Mouse (Mus musculus): Measurements from ENCODE around the gene Gm5294.

The Gm5294 gene

DNA sequence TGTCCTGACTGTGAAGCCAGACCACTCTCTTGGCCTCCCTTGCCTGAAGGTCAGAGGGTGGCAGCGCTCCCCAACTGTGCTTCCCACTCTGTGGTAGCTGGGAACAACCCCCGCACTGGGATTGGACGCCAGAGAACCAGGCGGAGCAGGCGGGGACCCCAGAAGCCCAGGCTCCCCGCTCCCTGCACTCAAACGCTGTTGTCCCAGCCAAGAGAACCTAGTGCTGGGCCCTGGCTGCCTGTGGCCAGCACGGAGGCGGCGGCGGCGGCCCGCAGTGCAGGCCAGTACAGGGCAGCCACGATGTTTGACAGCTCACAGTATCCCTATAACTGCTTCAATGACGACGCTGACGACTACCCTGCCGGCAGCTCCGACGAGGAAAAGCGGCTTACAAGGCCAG is at the start of gene Gm5294:
Gene Gm5294, plus strand, starts transcription at position 301 of the 400 bp plus-strand sequence.
- no peak for DNase-seq (ENCODE audit: extremely low read depth, insufficient read length, low spot score)

DNA sequence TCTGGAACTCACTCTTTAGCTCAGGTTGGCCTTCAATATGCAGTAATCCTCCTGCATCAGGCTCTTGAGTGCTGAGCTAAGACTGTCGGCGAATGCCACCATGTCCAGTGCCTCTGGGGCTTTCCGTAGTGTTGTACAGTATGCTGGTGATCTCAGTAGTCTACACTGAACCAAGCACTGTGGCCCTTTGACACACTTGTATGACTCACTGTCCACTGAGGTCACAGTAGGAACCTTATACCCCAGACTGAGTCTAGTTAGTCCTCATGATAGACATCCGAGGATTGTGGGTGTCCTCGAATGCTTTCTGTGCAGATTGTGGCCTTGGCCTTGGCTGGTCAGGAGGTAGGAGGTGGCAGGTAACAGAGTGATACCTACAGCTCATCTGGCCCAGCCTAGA is 44.8 kb upstream of the Gm5294 start:
- DNase-seq (ENCODE audit: extremely low read depth, insufficient read length, low spot score) = peak; percentile 28

DNA sequence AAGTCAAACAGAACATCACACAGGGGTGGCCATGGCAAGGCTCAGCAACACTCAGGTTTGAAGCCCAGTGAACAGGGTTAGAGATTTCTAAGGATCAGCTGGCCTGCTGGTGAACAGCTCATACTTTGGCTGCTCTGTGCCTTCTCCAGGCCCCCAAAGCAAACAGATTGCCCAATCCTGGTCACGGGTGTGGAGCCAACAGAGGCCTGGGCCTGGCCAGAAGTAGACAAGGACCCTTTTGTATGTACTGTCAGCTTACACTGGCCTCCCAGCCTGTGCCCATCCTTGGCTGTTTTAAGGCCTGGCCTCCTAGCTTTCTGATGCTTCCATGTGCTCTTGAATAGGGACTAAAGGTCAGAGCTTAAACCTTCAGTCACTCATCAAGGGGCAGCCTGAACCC is 43.5 kb upstream of the Gm5294 start:
- DNase-seq (ENCODE audit: extremely low read depth, insufficient read length, low spot score) = peak; percentile 74

DNA sequence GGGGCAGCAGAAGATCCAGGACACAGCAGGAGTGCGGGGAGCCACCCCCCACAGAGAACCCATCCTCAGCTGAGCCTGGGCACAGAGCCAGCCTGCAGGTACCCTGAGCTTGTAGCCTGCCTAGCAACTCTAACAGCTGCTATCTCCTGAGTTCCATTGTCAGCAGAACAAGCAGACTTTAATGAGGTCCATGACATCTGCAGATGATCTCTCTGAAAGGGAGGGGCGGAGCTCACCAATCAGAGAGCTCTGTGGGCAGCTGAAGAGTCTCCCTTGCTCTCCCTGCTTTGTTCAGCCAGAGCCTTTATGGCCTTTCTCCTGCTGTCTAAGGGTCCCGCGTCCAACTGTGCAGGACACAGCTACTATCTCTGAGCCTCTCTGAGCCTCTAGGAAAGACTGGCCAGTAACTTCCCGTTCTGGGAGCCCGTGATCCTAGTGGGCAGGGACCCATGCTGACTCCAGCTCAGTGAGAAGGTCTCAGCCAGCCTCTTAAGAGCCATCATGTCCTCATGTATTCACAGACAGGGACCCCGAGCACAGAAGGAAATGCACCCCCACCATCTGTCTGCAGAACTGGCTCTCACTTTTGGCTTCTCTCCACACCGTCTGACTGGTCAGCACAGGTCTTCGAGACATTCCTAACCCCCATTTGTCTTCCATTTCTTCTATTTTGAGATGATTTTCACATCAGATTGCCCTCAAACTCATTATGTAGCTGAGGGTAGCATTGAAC is 41.0 kb upstream of the Gm5294 start:
- no peak for DNase-seq (ENCODE audit: extremely low read depth, insufficient read length, low spot score)

DNA sequence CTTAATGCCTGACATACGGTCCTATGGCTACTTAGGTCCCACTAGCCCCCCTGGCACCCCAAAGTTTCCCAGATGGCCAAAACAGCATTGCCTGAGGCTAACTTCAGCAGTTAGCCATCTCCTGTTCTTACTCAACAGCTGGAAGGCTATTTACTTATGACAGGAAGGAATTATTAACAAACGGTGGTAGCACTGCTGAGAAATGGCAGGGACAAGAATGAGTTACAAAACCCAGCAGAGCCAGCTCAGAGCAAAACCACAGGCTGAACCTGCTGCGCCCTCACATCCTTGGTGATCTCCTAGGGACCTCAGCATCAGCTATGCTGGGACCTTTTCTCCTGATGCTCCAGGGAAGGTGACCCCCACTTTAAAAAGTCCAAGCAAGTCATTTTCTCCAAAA is 40.2 kb upstream of the Gm5294 start:
- DNase-seq (ENCODE audit: extremely low read depth, insufficient read length, low spot score) = no peak

DNA sequence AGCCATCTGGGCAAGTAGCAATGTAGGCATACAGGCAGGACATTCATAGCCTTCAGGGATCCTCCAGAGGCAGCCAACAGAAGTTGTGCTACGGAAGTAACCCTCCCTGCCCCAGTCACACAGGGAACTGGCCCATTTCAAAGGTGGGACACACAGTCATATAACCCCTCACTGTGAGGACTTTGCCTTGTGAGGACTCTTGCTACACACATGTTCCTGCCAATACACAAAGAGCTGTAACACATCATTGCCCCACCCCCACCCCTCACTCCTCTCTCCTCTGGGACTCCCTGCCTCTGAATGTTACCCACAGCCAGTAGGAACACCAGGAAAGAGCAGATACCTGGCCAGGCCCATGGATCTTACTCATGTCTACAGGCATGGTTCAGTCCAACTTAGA is 37.2 kb upstream of the Gm5294 start:
- no peak for DNase-seq (ENCODE audit: extremely low read depth, insufficient read length, low spot score)

DNA sequence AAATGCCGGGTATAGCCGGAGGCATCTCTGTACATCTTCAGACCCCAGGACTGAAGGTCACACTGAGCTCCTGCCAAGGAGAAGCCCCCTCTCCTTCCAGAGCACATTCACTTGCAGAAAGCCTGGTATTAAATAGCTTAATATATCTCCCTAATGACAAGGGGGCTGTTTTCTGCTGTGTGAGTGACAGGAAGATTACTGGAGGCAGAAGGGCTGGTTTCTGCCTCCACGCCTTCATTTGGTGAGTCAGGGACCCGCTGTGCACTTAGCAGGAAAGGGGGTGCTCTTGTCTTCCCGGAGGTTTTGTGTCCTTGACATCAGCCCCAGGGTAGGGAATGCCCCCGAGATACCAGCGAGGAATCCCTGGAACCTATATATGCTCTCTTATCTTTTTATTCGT is 36.7 kb upstream of the Gm5294 start:
- no peak for DNase-seq (ENCODE audit: extremely low read depth, insufficient read length, low spot score)

DNA sequence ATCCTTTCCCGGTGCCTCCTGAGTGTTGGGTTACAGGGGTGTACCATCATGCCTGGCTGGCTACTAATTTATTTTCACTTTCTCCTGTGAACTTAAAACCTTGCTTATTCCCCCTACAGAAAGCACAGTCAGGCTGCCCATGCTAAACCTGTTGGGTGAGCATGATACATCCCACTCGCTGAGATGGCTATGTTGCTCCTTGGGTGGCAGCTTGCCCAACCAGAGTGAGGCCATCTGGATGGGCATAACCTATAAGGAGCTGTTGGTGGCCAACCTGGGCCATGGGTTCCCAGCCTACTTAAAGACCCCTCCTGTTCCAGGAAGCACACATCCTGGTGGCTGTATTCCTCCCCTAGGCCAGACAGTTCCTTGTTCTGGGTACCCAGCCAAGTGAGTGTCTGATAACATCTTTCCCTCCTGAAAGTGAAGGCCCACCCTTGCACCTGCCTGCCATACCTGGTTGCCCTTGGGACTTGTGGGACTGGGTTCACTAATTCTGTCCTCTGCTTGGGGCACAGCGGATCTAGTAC is 33.8 kb upstream of the Gm5294 start:
- no peak for DNase-seq (ENCODE audit: extremely low read depth, insufficient read length, low spot score)

DNA sequence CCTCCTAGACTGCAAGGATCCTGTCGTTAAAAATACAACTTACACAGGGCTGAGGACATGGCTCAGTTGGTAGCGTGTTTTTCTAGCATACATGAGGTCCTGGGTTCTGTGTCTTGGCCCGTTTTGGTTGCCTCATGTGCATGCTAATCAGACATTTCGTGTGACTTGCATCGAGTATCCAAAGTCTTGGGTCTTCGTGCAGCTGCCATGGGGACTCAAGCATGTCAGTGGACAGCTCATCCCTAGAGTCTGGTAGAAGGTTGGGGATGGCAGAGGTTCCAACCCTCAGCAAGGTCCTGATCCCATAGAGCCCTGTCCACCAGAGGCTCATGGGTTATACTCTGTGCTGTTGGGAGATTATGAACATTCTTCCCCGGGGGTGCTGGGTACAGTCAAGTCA is 32.2 kb upstream of the Gm5294 start:
- DNase-seq (ENCODE audit: extremely low read depth, insufficient read length, low spot score) = no peak

DNA sequence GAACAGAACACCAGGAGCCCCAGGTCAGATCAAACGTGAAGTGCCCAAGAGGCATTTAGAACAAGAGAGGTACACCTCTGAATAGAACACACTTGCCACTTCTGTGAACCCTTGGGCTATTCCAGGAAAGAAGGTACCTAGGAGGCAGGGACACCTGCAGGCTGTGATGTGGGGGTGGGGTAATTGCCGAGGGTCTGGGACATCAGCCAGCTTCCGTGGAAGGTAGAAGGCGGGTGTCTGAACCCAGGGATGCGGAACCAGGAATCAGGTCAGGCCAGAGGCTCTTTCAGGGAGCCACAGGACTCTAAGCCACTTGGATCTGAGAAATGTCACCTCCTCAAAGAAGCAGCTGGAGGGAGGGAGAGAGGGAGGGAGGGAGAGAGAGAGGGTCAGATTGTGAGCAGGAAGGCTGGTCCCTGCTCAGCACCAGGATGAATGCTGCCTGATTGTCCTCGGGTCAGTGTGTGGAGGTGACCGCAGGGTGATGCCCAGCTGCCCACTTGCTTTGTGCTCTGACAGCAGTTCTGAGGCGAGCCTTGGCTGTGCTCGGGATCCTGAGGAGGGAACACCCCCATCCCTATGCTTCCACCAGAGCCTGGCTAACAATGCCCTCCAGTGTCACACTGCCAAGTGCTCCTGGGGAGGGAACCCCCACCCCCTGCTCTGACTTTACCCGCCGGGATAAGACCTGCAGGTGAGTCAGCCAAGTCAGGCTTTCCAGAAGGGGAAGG is 31.2 kb upstream of the Gm5294 start:
- DNase-seq (ENCODE audit: extremely low read depth, insufficient read length, low spot score) = no peak

DNA sequence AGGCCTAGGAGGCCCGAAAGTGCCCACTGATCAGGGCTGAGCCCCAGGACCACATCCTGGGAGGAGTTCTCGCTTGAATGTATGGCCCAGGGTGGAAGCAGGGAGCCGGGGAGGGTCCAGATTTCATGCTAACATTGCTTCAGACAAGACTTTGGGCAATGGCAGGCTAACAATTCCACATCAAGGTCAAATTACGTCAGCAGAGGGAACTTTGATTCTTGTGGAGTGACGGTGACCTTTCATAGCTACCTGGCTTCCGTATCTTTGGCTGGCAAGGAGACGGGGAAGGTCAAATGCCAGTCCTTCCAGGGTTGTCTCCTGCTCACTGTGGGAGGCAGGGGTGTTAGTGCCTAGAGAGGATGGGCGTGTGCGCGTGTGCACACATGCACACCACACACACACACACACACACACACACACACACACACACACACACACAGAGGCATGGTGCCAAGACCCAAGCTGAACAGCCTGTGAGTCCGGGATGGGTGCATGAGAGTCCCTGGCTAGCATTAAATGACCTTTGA is 28.9 kb upstream of the Gm5294 start:
- no peak for DNase-seq (ENCODE audit: extremely low read depth, insufficient read length, low spot score)

DNA sequence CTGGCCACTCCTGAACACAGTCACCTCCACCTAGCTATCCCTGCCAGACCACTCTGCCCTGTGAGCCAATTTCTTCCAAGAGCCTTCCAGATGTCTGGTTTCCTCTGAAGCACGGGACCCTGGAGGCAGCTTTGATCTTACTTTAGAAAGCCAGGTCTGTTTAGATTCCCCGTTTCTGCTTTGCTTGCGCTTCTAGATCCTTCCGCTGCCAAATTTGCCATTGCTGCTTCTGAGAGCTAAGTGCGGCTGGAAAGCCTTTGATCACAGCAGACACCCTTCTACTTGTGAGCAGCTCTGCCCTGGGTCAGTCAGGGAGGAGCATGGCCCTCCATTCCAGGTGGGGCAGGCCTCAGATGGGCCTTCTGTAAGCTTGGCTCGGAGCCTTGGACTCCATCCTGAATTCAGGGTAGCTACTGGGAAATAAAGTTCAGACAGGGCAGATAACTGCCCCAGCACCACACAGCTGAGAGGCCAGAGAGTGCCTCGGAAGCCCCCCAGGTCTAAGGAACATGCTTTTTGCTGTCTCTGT is 18.2 kb upstream of the Gm5294 start:
- DNase-seq (ENCODE audit: extremely low read depth, insufficient read length, low spot score) = no peak

DNA sequence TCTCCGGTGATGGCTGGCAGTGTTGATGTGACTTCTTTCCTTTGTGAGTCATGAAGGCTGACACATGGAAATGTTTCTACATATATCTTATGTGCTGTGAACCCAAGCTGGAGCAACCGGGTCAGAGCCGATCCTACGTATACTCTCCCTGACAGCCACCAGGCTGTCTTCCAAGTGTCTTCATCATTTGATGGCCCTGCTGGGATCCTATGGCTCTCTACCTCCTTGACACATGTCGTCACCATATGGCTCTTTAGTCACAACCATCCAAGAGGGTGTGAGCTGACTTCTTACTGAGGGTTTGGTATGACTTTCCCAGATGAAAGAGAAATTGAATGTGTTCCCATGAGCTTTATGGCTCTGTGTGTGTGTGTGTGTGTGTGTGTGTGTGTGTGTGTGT is 15.6 kb upstream of the Gm5294 start:
- no peak for DNase-seq (ENCODE audit: extremely low read depth, insufficient read length, low spot score)

DNA sequence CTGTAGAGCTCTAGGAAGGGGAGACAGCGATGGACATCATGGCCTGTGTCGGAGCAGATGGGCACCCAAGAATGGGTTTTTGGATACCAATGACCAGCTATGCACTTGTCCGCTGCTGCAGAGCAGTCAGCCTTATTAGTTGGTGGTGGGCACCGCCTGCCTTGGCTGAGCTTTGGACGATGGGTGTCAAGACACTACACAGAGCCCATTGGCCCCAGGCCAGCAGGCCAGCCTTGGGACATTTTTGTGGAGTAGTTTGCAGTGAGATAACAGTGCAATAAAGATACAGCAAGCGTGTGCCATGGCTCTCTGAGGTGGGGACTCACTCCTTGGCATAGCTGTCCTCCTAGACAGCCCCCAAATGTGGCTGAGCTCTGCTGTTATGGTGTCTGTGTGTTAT is 10.1 kb upstream of the Gm5294 start:
- DNase-seq (ENCODE audit: extremely low read depth, insufficient read length, low spot score) = no peak

DNA sequence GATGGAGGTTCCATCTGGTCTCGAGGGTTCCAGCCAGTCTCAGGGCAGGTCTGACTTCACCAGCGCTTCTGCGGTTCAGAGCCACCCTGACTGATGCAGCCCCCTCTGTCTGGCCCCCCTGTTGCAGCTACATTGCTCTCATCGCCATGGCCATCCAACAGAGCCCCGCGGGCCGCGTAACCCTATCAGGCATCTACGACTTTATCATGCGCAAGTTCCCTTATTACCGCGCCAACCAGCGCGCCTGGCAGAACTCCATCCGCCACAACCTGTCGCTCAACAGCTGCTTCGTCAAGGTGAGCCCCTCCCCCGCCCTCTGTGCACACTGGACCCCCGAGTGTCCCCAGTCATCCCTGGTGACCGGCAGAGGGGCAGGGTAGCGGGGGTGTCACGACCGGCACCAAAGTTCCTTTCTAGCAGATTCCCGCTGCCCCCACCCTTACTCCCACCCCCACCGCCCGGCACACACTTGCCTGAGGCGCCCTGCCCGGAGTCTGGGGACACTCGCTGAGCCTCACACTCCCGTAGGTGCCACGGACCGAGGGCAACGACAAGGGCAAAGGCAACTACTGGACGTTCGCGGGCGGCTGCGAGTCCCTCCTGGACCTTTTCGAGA is 945 bp downstream of the Gm5294 start:
- no peak for DNase-seq (ENCODE audit: extremely low read depth, insufficient read length, low spot score)

DNA sequence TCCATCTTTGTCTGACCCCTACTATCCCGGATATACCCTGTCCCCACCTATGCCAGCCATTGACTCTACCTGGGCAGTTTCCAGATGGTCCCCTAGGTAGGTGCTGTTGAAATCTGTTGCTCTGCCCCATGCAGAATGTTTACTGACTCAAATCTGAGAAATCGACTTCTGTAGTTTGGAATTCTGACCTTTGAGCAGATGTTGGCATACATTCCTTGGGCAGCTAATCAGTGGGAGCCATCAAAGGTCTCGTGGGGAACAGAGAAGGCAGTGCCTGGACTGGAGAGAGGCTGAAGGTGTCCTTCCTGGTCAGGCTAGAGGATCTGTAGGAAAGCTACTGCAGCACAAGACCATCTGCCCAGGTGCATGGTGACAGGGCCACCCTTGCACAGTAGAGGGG is 5.2 kb downstream of the Gm5294 start:
- no peak for DNase-seq (ENCODE audit: extremely low read depth, insufficient read length, low spot score)

DNA sequence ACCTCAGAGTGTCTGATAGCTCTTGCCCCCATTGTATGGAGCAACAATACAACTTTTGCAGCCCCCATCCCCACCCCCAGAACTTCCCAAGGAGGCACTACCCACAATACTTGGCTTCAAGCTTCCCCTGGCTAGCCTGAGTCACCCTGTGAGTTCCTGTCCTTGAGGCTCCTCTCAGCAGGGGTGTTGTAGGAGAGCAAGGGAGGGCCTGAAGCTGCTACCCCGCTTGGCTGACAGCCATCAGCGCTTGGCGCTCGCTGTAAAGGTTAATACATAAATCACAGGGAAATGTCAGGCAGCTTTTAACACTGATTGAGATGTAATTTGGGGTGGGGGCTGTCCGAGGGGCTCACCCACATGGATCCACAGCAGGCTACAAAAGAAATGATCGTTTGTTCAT is 13.5 kb downstream of the Gm5294 start:
- DNase-seq (ENCODE audit: extremely low read depth, insufficient read length, low spot score) = no peak

DNA sequence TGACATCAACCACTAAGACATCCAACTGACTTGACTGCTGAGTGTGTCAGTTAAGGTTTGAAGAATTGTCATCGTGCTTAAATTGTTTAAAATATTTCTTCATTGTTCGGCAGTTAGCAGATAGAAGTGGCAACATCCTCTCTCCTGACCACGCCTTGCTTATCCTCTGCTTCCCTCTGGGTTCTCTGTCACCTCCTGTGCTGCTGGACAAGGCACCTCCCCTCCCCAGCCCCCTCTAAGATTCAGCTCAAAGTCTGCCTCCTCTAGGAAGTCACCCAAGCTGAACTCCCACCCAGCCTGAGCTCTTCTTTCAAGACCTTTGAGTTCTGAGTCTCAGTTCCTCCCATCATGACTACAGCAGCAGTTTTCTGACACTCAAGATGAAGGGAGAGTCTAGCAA is 15.0 kb downstream of the Gm5294 start:
- no peak for DNase-seq (ENCODE audit: extremely low read depth, insufficient read length, low spot score)

DNA sequence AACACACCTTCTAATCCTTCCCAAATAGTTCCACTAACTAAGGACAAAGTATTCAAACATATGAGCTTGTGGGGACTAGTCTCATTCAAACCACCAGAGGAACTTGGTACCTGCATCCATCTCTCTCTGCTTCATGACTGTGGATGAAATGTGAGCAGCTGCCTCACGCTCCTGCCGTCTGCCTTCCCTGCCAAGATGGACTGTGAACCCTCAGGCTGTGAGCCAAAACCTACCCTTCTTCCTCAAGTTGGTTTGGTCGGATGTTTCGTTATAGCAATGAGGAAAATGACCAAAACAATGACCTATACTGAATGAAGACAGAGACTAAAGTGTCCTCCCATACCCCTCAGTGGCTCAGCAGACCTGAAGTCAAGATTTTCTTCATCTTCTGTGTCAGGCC is 21.1 kb downstream of the Gm5294 start:
- no peak for DNase-seq (ENCODE audit: extremely low read depth, insufficient read length, low spot score)

DNA sequence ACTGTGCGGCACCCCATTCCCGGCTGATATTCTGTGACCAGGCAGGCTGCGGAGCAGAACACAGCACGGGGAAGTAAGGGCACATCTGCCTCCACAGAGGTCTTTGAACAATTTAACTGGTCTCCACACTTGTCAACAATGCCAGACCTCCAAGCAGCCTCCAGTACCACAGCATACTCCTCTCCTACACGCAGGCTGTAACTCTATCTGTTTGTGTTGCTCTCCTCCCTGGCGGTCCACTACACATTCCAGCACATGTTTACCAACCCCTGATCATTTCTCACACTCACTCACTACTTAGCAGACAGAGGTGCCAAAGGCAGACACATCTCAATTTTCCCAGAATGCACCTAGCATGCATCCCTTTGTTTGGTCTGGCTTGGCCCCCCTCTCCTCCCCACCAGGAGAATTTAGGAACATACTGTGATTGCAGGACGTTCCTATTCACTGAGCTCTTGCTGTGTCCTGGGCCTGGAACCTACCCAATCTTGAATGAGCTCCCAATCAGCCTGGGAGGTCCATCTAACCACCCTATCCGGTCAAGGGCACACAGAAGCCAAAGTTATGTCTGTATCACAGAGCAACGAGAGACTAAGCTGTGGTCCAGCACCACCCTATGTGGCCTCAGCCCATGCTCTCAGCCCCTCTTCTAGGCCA is 23.4 kb downstream of the Gm5294 start:
- no peak for DNase-seq (ENCODE audit: extremely low read depth, insufficient read length, low spot score)

DNA sequence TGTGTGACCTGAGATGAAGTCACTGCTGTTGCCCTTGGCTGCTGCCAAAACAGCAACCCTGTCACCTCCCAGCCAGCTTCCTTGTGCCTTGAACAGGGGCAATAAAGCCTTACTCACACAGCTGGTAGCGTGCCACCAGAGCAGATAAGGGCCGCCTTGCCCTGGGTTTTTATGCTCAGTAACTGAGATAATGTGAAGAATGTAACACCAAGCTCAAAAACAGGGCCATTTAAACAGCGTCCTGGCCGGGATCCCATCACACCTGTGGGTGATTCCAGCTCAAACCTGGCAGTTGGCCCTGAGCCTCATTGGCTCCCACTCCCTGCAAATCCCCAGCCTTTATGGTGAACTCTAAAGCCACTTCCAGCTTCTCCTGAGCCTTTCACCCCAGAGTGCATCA is 26.6 kb downstream of the Gm5294 start:
- DNase-seq (ENCODE audit: extremely low read depth, insufficient read length, low spot score) = no peak

Data from 3134 (cell line).